Mouse (Mus musculus) embryonic facial prominence, embryonic 12.5 days (tissue): ENCODE results near the gene Rasgef1b. TPM values are rescaled to one million over a fixed set of nuclear protein-coding genes. Genes with fewer than 3 reads are reported as not detected.

Experiments
- ATAC-seq: fragments of 200-750 bp; cut with Nextera tagmentation; 2 replicates; pipeline ENCODE4 v1.8.0; 2017; ENCODE audit not compliant: insufficient number of reproducible peaks, insufficient read depth, low FRiP score, low TSS enrichment
- H3K27ac ChIP-seq: fragments of 300-500 bp; sonication (generic); 2 replicates; pipeline ENCODE4 v1.5.1; 2016; ENCODE audit warnings: mild to moderate bottlenecking
- H3K27me3 ChIP-seq: fragments of 300-500 bp; sonication (generic); 2 replicates; pipeline ENCODE4 v1.6.1; 2016; ENCODE audit warnings: mild to moderate bottlenecking, moderate library complexity
- H3K36me3 ChIP-seq: fragments of 300-500 bp; sonication (generic); 2 replicates; pipeline ENCODE4 v1.6.1; 2016; ENCODE audit warnings: mild to moderate bottlenecking
- H3K4me1 ChIP-seq: fragments of 300-500 bp; sonication (generic); 2 replicates; pipeline ENCODE4 v1.6.1; 2016
- H3K4me2 ChIP-seq: fragments of 300-500 bp; sonication (generic); replicated peaks from 2 replicates; pipeline ENCODE4 v1.6.1; 2016; ENCODE audit warnings: mild to moderate bottlenecking, moderate library complexity
- H3K4me3 ChIP-seq: fragments of 300-500 bp; sonication (generic); 2 replicates; pipeline ENCODE4 v1.5.1; 2016; ENCODE audit warnings: mild to moderate bottlenecking
- H3K9ac ChIP-seq: fragments of 300-500 bp; sonication (generic); 2 replicates; pipeline ENCODE4 v1.6.1; 2016; ENCODE audit warnings: mild to moderate bottlenecking, moderate library complexity
- H3K9me3 ChIP-seq: fragments of 300-500 bp; sonication (generic); 2 replicates; pipeline ENCODE4 v1.6.1; 2016; ENCODE audit warnings: mild to moderate bottlenecking, moderate library complexity
- WGBS: fragments of 180-500 bp; shearing (Covaris S2); methylation state at CpG from one replicate; pipeline ENCODE4 v1.1.7; 2016; 5-methylcytosine and 5-hydroxymethylcytosine counted together
- polyA plus RNA-seq: library from polyadenylated mRNA; unstranded; fragments of >200 nt; fragmentation: Nextera tagmentation; extraction: Ambion mirVana; gene quantifications from 2 replicates; pipeline ENCODE4 v1.2.1, GENCODE M21; 2016

Rasgef1b gene
- polyA plus RNA-seq, 1 experiment from 2014 or later = 11.7 TPM

DNA sequence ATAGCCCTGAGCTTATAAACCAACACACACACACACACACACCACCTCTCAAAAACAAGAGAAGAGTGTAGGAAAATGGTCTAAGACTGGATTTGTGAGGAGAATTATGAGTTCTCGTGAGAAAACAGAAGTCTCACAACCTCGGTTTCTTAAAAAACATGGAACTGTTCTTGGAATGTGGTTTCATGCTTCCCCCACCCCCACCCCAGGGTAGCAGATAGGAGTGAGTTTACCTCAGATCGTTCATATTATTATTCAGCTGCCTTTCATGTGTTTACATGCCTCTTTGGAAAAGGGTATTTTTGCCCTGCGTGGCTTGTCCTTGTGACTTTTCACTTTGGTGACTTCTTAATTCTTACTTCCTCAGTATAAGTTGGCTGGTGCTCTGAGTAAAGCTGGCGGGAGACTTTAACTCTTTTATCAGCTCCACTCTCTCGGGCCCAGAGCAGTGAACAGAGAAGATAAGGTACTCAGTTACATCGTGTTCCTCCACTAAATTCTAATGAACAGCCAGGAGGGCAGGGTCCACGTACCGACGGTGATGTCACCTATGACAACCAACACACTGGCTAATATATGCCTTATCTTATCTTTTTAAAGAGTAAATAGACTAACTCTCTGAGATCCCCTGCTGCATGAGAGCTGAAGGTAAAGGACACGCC, 96.1 kb downstream of the Rasgef1b start:
- Histone ChIP-seq H3K4me1 (peaks cover 3% of the 10 kb centered on the region; the same call in 1 of the 2 replicates), H3K4me3 (no peak overlapping the region), H3K27ac (no peak overlapping the region), H3K9me3 (no peaks in the 10 kb centered on the region), H3K9ac (no peak overlapping the region), H3K27me3 (no peaks in the 10 kb centered on the region), H3K36me3 (no peaks in the 10 kb centered on the region), H3K4me2 (no peak overlapping the region)
- ATAC-seq = no peak
- 76% methylated on average over 11 of the region's 11 CpGs for WGBS

DNA sequence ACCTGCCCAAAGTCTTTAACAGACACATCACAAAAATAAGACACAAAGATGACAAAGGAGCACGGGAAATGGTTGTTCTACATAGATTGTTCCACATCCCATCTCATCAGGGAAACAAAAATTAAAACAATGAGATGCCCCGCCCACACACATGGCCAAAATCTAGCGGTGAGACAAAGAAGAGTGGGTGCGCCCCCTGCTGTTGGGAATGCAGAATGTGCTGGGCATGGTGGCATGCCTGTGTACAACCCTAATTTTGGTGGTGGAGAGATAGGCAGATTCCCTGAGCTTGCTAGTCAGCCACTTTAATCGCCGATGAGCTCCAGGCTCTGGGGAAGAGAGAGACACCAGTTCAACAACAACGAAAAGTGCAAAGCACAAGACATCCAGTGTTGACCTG, 98.8 kb downstream of the Rasgef1b start:
- Histone ChIP-seq H3K27me3 (0 out of 2 replicates have a peak, but pooled peaks cover 3% of the 10 kb centered on the region), H3K4me2 (no peak overlapping the region), H3K4me1 (peaks cover 4% of the 10 kb centered on the region; the same call in 1 of the 2 replicates), H3K9me3 (no peaks in the 10 kb centered on the region), H3K27ac (no peak overlapping the region), H3K9ac (no peak overlapping the region), H3K4me3 (no peak overlapping the region), H3K36me3 (no peaks in the 10 kb centered on the region)
- 78% methylated on average over 7 of the region's 7 CpGs for WGBS
- ATAC-seq = no peak

DNA sequence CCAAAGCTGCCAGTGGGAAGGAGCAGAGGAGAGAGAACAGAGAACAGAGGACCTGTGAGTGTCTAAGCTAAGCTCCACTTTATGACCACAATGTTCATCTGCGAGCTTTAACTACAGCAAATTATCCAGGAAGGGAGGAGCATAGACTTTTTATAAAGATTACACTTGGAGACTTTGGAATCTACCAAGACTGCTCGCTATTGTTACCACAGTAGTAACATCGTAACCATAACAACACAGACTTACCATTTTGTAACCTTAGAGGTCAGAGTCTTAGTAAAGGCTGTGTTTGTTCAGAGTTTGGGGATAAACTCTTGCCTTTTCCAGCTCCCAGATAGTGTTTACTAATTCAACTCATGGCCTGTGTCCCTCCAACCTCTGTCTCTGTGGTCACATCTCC, 103.3 kb downstream of the Rasgef1b start:
- no peak overlapping the region for H3K9ac ChIP-seq
- 0 out of 2 replicates have a peak, but pooled peaks cover 3% of the 10 kb centered on the region for H3K27me3 ChIP-seq
- no peak overlapping the region for H3K4me3 ChIP-seq
- H3K27ac ChIP-seq = no peak overlapping the region
- H3K9me3 ChIP-seq = no peaks in the 10 kb centered on the region
- ATAC-seq = no peak
- H3K36me3 ChIP-seq = no peaks in the 10 kb centered on the region
- 50% methylated on average over 3 of the region's 3 CpGs for WGBS
- peaks cover 4% of the 10 kb centered on the region; the same call in 1 of the 2 replicates for H3K4me1 ChIP-seq
- no peak overlapping the region for H3K4me2 ChIP-seq

DNA sequence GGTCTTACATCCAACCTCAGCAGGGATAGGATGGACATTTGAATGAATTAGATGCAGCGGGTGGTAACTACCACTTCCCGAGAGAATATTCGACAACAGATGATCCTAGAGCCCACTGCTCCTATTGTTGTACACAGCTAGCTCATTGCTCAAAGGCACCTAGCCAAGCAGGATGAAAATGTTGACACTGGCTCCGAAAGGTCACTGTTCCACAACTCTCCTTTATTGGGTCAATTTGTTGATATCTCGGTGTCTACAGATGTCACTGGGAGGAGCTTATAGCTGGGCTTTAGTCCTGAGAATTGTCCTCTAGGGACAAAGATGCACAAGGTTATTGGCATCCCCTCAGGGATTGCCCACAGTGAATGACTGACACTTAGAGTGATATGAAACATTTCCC, 108.1 kb downstream of the Rasgef1b start:
- Histone ChIP-seq H3K9me3 (no peaks in the 10 kb centered on the region), H3K36me3 (no peaks in the 10 kb centered on the region), H3K4me1 (peaks cover 9% of the 10 kb centered on the region), H3K27me3 (no peaks in the 10 kb centered on the region), H3K9ac (no peak overlapping the region), H3K27ac (no peak overlapping the region), H3K4me2 (no peak overlapping the region), H3K4me3 (no peak overlapping the region)
- WGBS = 90% methylated on average over 5 of the region's 5 CpGs
- no peak for ATAC-seq

DNA sequence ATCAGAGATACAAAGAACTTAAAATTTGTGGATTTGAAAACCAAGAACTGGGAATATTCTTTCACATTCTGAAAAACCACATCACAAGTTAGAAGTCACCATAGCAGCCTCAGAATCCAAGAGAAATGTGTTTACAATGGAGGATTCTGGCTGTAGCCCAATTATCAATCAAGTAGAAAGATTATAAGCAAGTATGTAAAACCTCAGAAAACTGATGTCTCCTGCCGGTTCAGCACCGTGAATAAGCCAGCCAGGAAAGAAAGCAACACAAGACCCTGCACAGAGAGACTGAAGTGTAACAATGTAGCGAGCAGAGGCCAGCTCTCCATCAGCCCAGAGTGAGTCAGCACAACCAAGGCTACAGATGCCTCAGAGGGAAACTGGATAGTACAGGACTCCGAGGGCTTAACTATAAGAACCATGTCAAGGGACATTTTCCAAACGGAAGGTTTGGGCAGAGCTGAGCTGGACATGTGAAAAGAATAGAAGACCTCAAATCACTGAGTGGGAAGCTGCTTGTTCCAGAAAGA, 111.5 kb downstream of the Rasgef1b start:
- no peak for ATAC-seq
- no peak overlapping the region for H3K4me3 ChIP-seq
- no peak overlapping the region for H3K4me2 ChIP-seq
- H3K9me3 ChIP-seq = no peaks in the 10 kb centered on the region
- H3K36me3 ChIP-seq = no peaks in the 10 kb centered on the region
- H3K4me1 ChIP-seq = peaks cover 22% of the 10 kb centered on the region
- WGBS = 19% methylated on average over 5 of the region's 5 CpGs
- H3K27ac ChIP-seq = no peak overlapping the region
- no peak overlapping the region for H3K9ac ChIP-seq
- no peaks in the 10 kb centered on the region for H3K27me3 ChIP-seq

GRCm38 (mm10) chr5:99613321-99614118, 115.3 kb downstream of the Rasgef1b start:
- H3K4me2 ChIP-seq = peak overlapping the region; percentile 47
- no peak overlapping the region for H3K27ac ChIP-seq
- peaks cover 22% of the 10 kb centered on the region for H3K27me3 ChIP-seq
- H3K4me3 ChIP-seq = peak overlapping the region; percentile 10; the same call in 1 of the 2 replicates
- WGBS = 1% methylated on average over 24 of the region's 24 CpGs
- H3K9ac ChIP-seq = 0 out of 2 replicates have a peak overlapping the region, but pooled peaks have one; percentile 0
- ATAC-seq = peak; percentile 65
- H3K36me3 ChIP-seq = no peaks in the 10 kb centered on the region
- no peaks in the 10 kb centered on the region for H3K9me3 ChIP-seq
- H3K4me1 ChIP-seq = peaks cover 25% of the 10 kb centered on the region

GRCm38 (mm10) chr5:99607602-99608001, 121.3 kb downstream of the Rasgef1b start:
- no peak overlapping the region for H3K9ac ChIP-seq
- H3K4me2 ChIP-seq = no peak overlapping the region
- no peaks in the 10 kb centered on the region for H3K9me3 ChIP-seq
- no peak overlapping the region for H3K4me3 ChIP-seq
- ATAC-seq = no peak
- no peaks in the 10 kb centered on the region for H3K36me3 ChIP-seq
- peaks cover 22% of the 10 kb centered on the region for H3K27me3 ChIP-seq
- H3K4me1 ChIP-seq = peaks cover 4% of the 10 kb centered on the region; the same call in 1 of the 2 replicates
- no peak overlapping the region for H3K27ac ChIP-seq
- 62% methylated on average over 5 of the region's 5 CpGs for WGBS

- H3K27me3 ChIP-seq = peaks cover 16% of the 10 kb centered on the region
- H3K36me3 ChIP-seq = no peaks in the 10 kb centered on the region
- H3K4me1 ChIP-seq = peaks cover 4% of the 10 kb centered on the region; the same call in 1 of the 2 replicates
- no peak overlapping the region for H3K9ac ChIP-seq
- no peak overlapping the region for H3K4me3 ChIP-seq
- no peak for ATAC-seq
- WGBS = 84% methylated on average over 15 of the region's 15 CpGs
- H3K9me3 ChIP-seq = no peaks in the 10 kb centered on the region
- no peak overlapping the region for H3K4me2 ChIP-seq
- H3K27ac ChIP-seq = no peak overlapping the region
Observed at GRCm38 (mm10) chr5:99606164-99606858, 122.6 kb downstream of the Rasgef1b start.

- Histone ChIP-seq H3K4me1 (peaks cover 4% of the 10 kb centered on the region; the same call in 1 of the 2 replicates), H3K9ac (no peak overlapping the region), H3K9me3 (no peaks in the 10 kb centered on the region), H3K27ac (no peak overlapping the region), H3K4me2 (no peak overlapping the region), H3K36me3 (no peaks in the 10 kb centered on the region), H3K27me3 (no peaks in the 10 kb centered on the region), H3K4me3 (no peak overlapping the region)
- WGBS = 77% methylated on average over 10 of the region's 10 CpGs
- no peak for ATAC-seq
Observed at GRCm38 (mm10) chr5:99602244-99603023, 126.4 kb downstream of the Rasgef1b start.

DNA sequence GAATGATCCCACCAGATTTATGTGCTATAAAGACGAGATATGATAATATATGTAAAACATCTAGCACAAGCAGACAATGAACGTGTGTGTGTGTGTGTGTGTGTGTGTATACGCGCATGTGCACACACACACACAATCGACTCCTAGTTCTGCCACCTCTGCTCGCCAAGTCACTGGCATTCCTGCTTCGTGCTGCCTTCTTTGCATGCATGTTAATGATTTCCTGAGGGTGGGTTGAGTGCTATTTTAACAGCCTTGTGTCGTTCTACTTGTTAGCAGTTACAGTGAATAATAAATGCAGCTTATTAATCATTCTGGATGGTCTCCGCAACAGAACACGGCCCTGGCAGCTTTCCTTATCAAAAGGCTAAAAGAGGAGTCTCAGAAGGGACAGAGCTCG, 129.5 kb downstream of the Rasgef1b start:
- ATAC-seq = no peak
- WGBS = 84% methylated on average over 11 of the region's 11 CpGs

More for the DNA sequence above, 129.5 kb downstream of the Rasgef1b start:
- Histone ChIP-seq H3K4me2 (no peak overlapping the region), H3K9me3 (no peaks in the 10 kb centered on the region), H3K4me3 (no peak overlapping the region), H3K9ac (no peak overlapping the region), H3K27ac (no peak overlapping the region), H3K36me3 (no peaks in the 10 kb centered on the region), H3K4me1 (peaks cover 4% of the 10 kb centered on the region; the same call in 1 of the 2 replicates), H3K27me3 (no peaks in the 10 kb centered on the region)
